10 mouse cellular contexts compared by ENCODE assay signal in the genomic region with DNA sequence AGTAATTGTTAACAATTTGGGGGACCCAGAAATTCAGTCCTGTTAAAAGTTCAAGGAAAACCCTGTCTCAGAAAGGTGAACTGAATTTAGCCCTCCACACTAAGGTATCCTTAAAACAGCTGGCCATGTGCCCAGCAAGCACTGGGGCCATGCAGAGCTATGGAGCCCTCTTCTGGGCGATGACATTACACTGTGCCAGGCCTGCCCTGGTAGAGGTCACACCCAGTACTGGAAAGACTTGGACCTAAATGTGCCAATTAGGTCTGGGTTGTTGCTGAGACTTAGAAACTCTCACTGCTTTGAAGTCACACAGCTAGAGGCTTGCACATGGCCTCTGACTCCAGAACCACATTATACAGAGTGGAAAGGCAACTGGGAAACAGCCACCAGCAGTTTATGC. TPM values are rescaled to one million over a fixed set of nuclear protein-coding genes. Genes with fewer than 3 reads are reported as not detected.
DNase-seq lines count a peak whose midpoint lies in the region; ATAC-seq lines count a peak whose summit lies in the region.
"Had no signal": no experiment of that assay in that cellular context is flagged by ENCODE, and none has a peak within 500 bp of the region (broad histone marks: within the 10 kb centered on the region; RNA-seq: fewer than 3 reads in every experiment).

No protein-coding gene starts in this region.

- DNase-seq in frontal cortex, postnatal 14 days (ENCODE audit: low spot score in 2 of 2), result no peak
- no peak for DNase-seq in midbrain, embryonic 11.5 days (ENCODE audit: low spot score, missing footprints)
- DNase-seq in cerebellum, adult 8-10 months, result peak; percentile 61
- peak; percentile 64 for DNase-seq in kidney, postnatal 10 days
- no peak for DNase-seq in urinary bladder, adult 18-20 months (ENCODE audit: low spot score in 2 of 2)
- DNase-seq in spleen, postnatal 4 days (ENCODE audit: low spot score in 2 of 2), result no peak

- WGBS in midbrain, embryonic 13.5 days, result 72% methylated on average over 1 of the region's 1 CpGs
- 58% methylated on average over 1 of the region's 1 CpGs for WGBS in midbrain, embryonic 11.5 days

- H3K36me3 ChIP-seq in midbrain, embryonic 13.5 days, result no peaks in the 10 kb centered on the region
- no peaks in the 10 kb centered on the region for H3K36me3 ChIP-seq in midbrain, embryonic 11.5 days (ENCODE audit: control insufficient read depth, insufficient read depth, low read length)
- H3K36me3 ChIP-seq: embryonic facial prominence, embryonic 15.5 days; limb, embryonic 12.5 days had no signal

- no peaks in the 10 kb centered on the region for H3K27me3 ChIP-seq in midbrain, embryonic 13.5 days
- H3K27me3 ChIP-seq in midbrain, embryonic 11.5 days (ENCODE audit: control insufficient read depth, insufficient read depth, low read length), result no peaks in the 10 kb centered on the region
- H3K27me3 ChIP-seq: embryonic facial prominence, embryonic 15.5 days; limb, embryonic 12.5 days had no signal

- H3K9ac ChIP-seq in midbrain, embryonic 13.5 days (replicated peaks), result no peak overlapping the region
- no peak overlapping the region for H3K9ac ChIP-seq in midbrain, embryonic 11.5 days (ENCODE audit: low read length)
- H3K9ac ChIP-seq: embryonic facial prominence, embryonic 15.5 days; limb, embryonic 12.5 days had no signal

- H3K4me3 ChIP-seq in midbrain, embryonic 13.5 days (replicated peaks), result no peak overlapping the region
- H3K4me3 ChIP-seq in midbrain, embryonic 11.5 days (ENCODE audit: low read depth, low read length), result no peak overlapping the region
- H3K4me3 ChIP-seq: embryonic facial prominence, embryonic 15.5 days; limb, embryonic 12.5 days had no signal

- no peak overlapping the region for H3K27ac ChIP-seq in midbrain, embryonic 13.5 days
- H3K27ac ChIP-seq in midbrain, embryonic 11.5 days (ENCODE audit: low read depth, low read length), result no peak overlapping the region
- H3K27ac ChIP-seq: embryonic facial prominence, embryonic 15.5 days; limb, embryonic 12.5 days had no signal

- no peaks in the 10 kb centered on the region for H3K9me3 ChIP-seq in midbrain, embryonic 13.5 days
- no peaks in the 10 kb centered on the region for H3K9me3 ChIP-seq in midbrain, embryonic 11.5 days (ENCODE audit: control insufficient read depth, low read length)
- H3K9me3 ChIP-seq: embryonic facial prominence, embryonic 15.5 days; limb, embryonic 12.5 days had no signal

- no peak overlapping the region for H3K4me2 ChIP-seq in midbrain, embryonic 13.5 days (replicated peaks)
- no peak overlapping the region for H3K4me2 ChIP-seq in midbrain, embryonic 11.5 days
- H3K4me2 ChIP-seq: embryonic facial prominence, embryonic 15.5 days; limb, embryonic 12.5 days had no signal

- H3K4me1 ChIP-seq in midbrain, embryonic 13.5 days (replicated peaks), result 0 out of 2 replicates have a peak, but pooled peaks cover 4% of the 10 kb centered on the region
- H3K4me1 ChIP-seq in midbrain, embryonic 11.5 days (ENCODE audit: control insufficient read depth, insufficient read depth, low read length), result no peaks in the 10 kb centered on the region
- H3K4me1 ChIP-seq: embryonic facial prominence, embryonic 15.5 days; limb, embryonic 12.5 days had no signal

- peak; percentile 76 for ATAC-seq in frontal cortex, adult (ENCODE audit: low TSS enrichment)
- peak; percentile 62; the same call in 1 of the 2 replicates for ATAC-seq in midbrain, embryonic 13.5 days
- no peak for ATAC-seq in midbrain, embryonic 11.5 days (ENCODE audit: low FRiP score)

RNA-seq across cellular contexts. Expression of gene Ddx20, which starts 45.2 kb away (rescaled TPM):
- 31.0 and 32.0 TPM in 2 replicates for polyA plus RNA-seq in midbrain, embryonic 13.5 days (2015; fragmentation: Nextera tagmentation; extraction: Ambion mirVana)
- 46.3 and 52.7 TPM in 2 replicates for polyA plus RNA-seq in midbrain, embryonic 11.5 days (2014; fragmentation: Nextera tagmentation; extraction: Ambion mirVana)

Comparison
In these comparisons a context has a peak if more than half of its experiments do, and no peak if none do; other contexts are left out.
1. DNase-seq: peak in cerebellum, adult 8-10 months (single experiment) and kidney, postnatal 10 days (single experiment); none in frontal cortex, postnatal 14 days (0 of 2), midbrain, embryonic 11.5 days (single experiment), urinary bladder, adult 18-20 months (0 of 2) and spleen, postnatal 4 days (0 of 2).